Mouse (Mus musculus) cortical plate, adult 2 months (tissue): Measurements from ENCODE around the gene Lgr6.

Experiments used
- CTCF ChIP-seq: fragments of 200-500 bp; IDR thresholded peaks from 2 replicates; pipeline ENCODE4 v1.5.1; 2011; ENCODE audit warnings: mild to moderate bottlenecking, control low read depth, low read length; ENCODE audit not compliant: insufficient read depth; ENCODE audit errors: extremely low read depth
- POLR2A ChIP-seq: fragments of 200-500 bp; IDR thresholded peaks from 2 replicates; pipeline ENCODE4 v1.6.1; 2011; ENCODE audit warnings: mild to moderate bottlenecking, low read length, control low read depth; ENCODE audit not compliant: insufficient read depth; ENCODE audit errors: extremely low read depth

- TF ChIP-seq CTCF (no peak), POLR2A (no peak)
These were observed 139.6 kb downstream of the Lgr6 start for GRCm38 (mm10) chr1:134965430-134965829.
